Mouse (Mus musculus) liver, postnatal 0 days (tissue): Measurements from ENCODE around the gene Uqcc2. TPM values are rescaled to one million over a fixed set of nuclear protein-coding genes. Genes with fewer than 3 reads are reported as not detected.

Source experiments
- ATAC-seq: fragments of 200-750 bp; cut with Nextera tagmentation; 2 replicates; pipeline ENCODE4 v1.8.0; 2017; ENCODE audit warnings: mild to moderate bottlenecking, moderate library complexity
- DNase-seq: peaks from one replicate; pipeline ENCODE4 v3.0.0-alpha.2; 2016
- H3K27ac ChIP-seq: fragments of 300-500 bp; sonication (generic); 2 replicates; pipeline ENCODE4 v1.5.1; 2014; ENCODE audit warnings: antibody characterized with exemption, moderate library complexity, mild to moderate bottlenecking, low read depth
- H3K27me3 ChIP-seq: fragments of 300-500 bp; sonication (generic); 2 replicates; pipeline ENCODE4 v1.6.1; 2014; ENCODE audit warnings: low read length, control low read depth, mixed read lengths; ENCODE audit not compliant: insufficient read depth
- H3K36me3 ChIP-seq: fragments of 300-500 bp; sonication (generic); replicated peaks from 2 replicates; pipeline ENCODE4 v1.6.1; 2014; ENCODE audit warnings: mild to moderate bottlenecking, control low read depth, low read length, moderate library complexity, mixed read lengths; ENCODE audit not compliant: insufficient read depth
- H3K4me1 ChIP-seq: fragments of 300-500 bp; sonication (generic); 2 replicates; pipeline ENCODE4 v1.6.1; 2014; ENCODE audit warnings: antibody characterized with exemption, mild to moderate bottlenecking, control low read depth; ENCODE audit not compliant: insufficient read depth
- H3K4me2 ChIP-seq: fragments of 300-500 bp; sonication (generic); 2 replicates; pipeline ENCODE4 v1.6.1; 2014; ENCODE audit warnings: low read depth, mild to moderate bottlenecking, low read length, moderate library complexity, mixed read lengths
- H3K4me3 ChIP-seq: fragments of 300-500 bp; sonication (generic); 2 replicates; pipeline ENCODE4 v1.5.1; 2014; ENCODE audit warnings: low read depth, low read length
- H3K9ac ChIP-seq: fragments of 300-500 bp; sonication (generic); replicated peaks from 2 replicates; pipeline ENCODE4 v1.6.1; 2014; ENCODE audit warnings: mild to moderate bottlenecking, moderate library complexity
- H3K9me3 ChIP-seq: fragments of 300-500 bp; sonication (generic); 2 replicates; pipeline ENCODE4 v1.6.1; 2016; ENCODE audit warnings: mild to moderate bottlenecking, control low read depth, low read length, mixed read lengths
- CTCF ChIP-seq: sonication (generic); IDR thresholded peaks from 2 replicates; pipeline ENCODE4 v1.5.1; 2016; ENCODE audit warnings: antibody characterized with exemption, low read depth
- EP300 ChIP-seq: IDR thresholded peaks from 2 replicates; pipeline ENCODE4 v1.6.1; 2016; ENCODE audit warnings: antibody characterized with exemption, low read depth, mild to moderate bottlenecking
- WGBS: fragments of 180-500 bp; shearing (Covaris S2); extraction: QIAGEN DNeasy Blood & Tissue Kit; methylation state at CpG from one replicate; pipeline ENCODE4 v1.1.7; 2014; ENCODE audit not compliant: insufficient replicate concordance; 5-methylcytosine and 5-hydroxymethylcytosine counted together
- polyA plus RNA-seq: library from polyadenylated mRNA; unstranded; fragments of >200 nt; fragmentation: Nextera tagmentation; extraction: Ambion mirVana; gene quantifications from 2 replicates; pipeline ENCODE4 v1.2.1, GENCODE M21; 2015

Uqcc2 gene
- polyA plus RNA-seq, 1 experiment from 2014 or later: 107 TPM

DNA sequence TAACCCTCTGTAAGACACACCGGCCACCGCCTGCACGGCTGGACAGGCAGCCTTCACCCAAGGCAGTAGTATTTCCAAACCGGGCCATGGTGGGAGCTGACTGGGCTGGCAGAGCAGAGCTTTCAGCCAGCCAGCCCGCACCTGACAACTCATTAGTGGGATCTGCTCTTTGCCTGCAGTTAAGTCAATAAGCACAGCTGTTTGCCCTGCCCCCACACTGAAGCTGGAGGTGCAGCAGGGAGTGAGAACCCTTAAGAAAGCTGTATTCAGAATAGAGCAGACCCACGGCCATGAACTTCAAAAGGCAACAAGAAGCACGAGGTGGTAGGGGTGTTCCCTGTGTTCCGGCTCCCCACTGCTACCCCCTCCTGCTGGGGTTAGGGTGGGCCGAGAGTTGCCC lies 3.5 kb downstream of the Uqcc2 start:
- peak; percentile 46 for DNase-seq
- WGBS: 49% methylated on average over 9 of the region's 9 CpGs
- no peak for ATAC-seq
- Histone ChIP-seq H3K4me1 (peaks cover 13% of the 10 kb centered on the region), H3K4me2 (no peak overlapping the region), H3K9me3 (no peaks in the 10 kb centered on the region), H3K27ac (no peak overlapping the region), H3K9ac (no peak overlapping the region), H3K4me3 (no peak overlapping the region), H3K27me3 (no peaks in the 10 kb centered on the region), H3K36me3 (no peaks in the 10 kb centered on the region)
- TF ChIP-seq CTCF (no peak), EP300 (no peak)

DNA sequence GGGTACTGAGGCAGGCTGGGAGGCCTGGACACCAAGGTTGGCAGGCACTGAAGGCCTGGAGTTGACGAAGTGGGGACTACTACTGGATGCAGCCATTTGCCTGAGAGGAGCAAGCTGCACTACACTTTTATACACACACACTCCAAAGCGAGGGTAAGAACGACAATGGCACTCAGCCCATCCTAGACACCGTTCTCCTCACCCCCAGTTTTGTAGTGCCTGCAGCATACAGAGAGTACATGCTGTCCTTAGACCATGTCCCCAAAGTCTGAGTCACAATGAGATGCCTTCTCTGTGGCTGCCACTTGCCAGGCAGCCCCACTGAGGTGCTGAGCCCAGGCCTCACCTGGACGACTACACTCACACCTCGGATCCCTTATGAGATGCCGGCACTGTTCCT lies 3.9 kb downstream of the Uqcc2 start:
- Histone ChIP-seq H3K4me2 (no peak overlapping the region), H3K27ac (no peak overlapping the region), H3K36me3 (no peaks in the 10 kb centered on the region), H3K9ac (no peak overlapping the region), H3K27me3 (no peaks in the 10 kb centered on the region), H3K9me3 (no peaks in the 10 kb centered on the region), H3K4me3 (no peak overlapping the region), H3K4me1 (peaks cover 13% of the 10 kb centered on the region)
- DNase-seq (no peak), ATAC-seq (no peak)
- TF ChIP-seq EP300 (no peak), CTCF (no peak)
- 76% methylated on average over 7 of the region's 7 CpGs for whole genome bisulfite sequencing

DNA sequence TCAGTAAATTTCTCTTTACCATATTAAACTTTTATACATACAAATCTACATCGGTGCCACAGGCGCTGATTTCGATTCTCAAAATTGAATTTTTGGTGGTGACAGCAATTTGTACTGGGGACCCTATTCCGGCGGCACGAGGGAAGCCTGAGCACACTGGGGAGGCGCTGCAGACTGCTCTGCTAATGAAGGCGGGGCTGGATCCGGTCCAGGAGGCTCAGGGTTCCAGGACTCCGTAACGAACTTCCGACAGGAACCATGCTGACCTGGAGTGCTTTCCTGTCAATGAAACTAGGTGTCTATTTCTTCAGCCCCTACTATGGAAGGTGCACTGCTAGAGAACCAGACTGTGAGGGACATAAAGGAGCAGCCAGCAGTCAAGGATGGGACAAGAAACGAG lies 4.4 kb downstream of the Uqcc2 start:
- Histone ChIP-seq H3K27me3 (no peaks in the 10 kb centered on the region), H3K9me3 (no peaks in the 10 kb centered on the region), H3K27ac (no peak overlapping the region), H3K9ac (no peak overlapping the region), H3K4me1 (peaks cover 13% of the 10 kb centered on the region), H3K4me2 (no peak overlapping the region), H3K36me3 (no peaks in the 10 kb centered on the region), H3K4me3 (no peak overlapping the region)
- no peak for DNase-seq
- TF ChIP-seq EP300: no peak
- no peak for ATAC-seq
- WGBS: 87% methylated on average over 13 of the region's 13 CpGs

DNA sequence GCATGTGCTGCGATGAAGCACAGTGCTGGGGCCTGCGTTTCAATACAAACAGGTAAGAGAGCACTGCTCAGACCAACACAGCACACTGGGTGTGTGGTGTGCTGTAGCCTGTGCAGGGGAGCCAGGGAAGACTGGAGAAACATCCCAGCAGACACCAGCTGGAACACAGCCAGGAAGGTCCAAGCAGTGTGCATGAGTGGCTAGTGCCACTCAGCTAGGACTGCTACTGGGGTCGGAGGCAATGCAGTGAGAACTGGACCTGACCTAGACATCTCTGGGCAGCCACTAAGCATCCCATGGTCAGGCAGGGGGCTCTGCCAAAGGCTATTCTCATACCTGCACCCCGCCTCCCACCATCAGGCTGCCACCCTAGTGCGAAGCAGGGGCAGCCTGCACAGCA lies 5.5 kb downstream of the Uqcc2 start:
- DNase-seq: no peak
- H3K4me2 ChIP-seq: no peak overlapping the region
- peaks cover 3% of the 10 kb centered on the region; the same call in 1 of the 2 replicates for H3K36me3 ChIP-seq
- no peaks in the 10 kb centered on the region for H3K27me3 ChIP-seq
- no peak overlapping the region for H3K9ac ChIP-seq
- ATAC-seq: no peak
- whole genome bisulfite sequencing: 92% methylated on average over 5 of the region's 5 CpGs
- TF ChIP-seq EP300 (no peak), CTCF (no peak)
- H3K4me3 ChIP-seq: no peak overlapping the region
- H3K27ac ChIP-seq: no peak overlapping the region
- peaks cover 17% of the 10 kb centered on the region for H3K4me1 ChIP-seq
- no peaks in the 10 kb centered on the region for H3K9me3 ChIP-seq

DNA sequence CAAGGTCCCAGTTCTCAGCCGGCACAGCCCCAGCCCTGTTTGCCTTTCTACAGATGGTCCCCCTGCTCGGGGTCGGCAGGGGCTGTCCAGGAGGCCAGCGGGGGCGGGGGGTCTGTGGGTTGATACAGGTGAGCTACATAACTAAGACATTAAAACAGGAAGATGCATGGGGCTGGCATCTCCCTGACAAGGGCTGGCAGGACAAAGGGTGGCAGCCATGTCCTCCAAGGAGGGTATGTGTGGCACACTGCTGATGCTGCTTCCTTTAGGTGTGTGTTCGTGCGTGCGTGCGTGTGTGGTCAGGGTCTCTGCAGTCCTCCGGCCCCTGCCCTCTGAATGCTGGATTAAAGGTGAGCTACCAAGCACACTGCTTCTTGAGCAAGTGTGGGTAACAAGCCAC lies 6.7 kb downstream of the Uqcc2 start:
- DNase-seq (no peak), ATAC-seq (no peak)
- H3K4me3 ChIP-seq: no peak overlapping the region
- no peak overlapping the region for H3K27ac ChIP-seq
- no peaks in the 10 kb centered on the region for H3K27me3 ChIP-seq
- WGBS: 79% methylated on average over 10 of the region's 10 CpGs
- no peak for TF ChIP-seq EP300
- TF ChIP-seq CTCF: no peak
- peaks cover 7% of the 10 kb centered on the region; the same call in 1 of the 2 replicates for H3K36me3 ChIP-seq
- no peaks in the 10 kb centered on the region for H3K9me3 ChIP-seq
- no peak overlapping the region for H3K4me2 ChIP-seq
- H3K4me1 ChIP-seq: peaks cover 13% of the 10 kb centered on the region; the same call in 1 of the 2 replicates
- H3K9ac ChIP-seq: no peak overlapping the region

DNA sequence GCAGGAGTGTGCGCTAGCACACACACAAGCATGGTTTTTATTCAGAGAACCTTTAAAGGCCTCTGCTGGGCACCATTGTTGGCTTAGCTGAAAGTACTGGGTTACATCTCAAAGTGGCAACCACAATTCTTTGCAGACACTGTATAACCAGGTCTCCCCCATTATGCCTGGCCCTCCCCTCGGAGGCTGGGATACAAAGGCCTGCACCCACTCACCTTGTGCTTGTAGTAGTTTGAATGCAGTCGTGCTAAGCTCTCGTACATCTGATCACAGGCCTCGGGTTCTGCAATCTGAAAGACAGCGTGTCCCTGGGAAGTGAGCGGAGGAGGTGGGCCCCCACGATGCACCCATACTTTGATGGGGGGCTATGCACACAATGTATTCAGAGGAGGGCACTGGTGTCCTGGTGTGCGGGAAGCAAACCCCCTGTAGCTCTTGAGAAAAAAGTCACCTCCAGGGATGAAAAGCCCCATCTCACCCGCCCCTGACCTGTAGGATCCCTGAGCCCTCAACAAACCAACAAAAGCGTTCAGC lies 8.0 kb downstream of the Uqcc2 start:
- DNase-seq: no peak
- ATAC-seq: no peak
- Histone ChIP-seq H3K9me3 (no peaks in the 10 kb centered on the region), H3K27me3 (no peaks in the 10 kb centered on the region), H3K4me3 (no peak overlapping the region), H3K27ac (no peak overlapping the region), H3K36me3 (peaks cover 7% of the 10 kb centered on the region; the same call in 1 of the 2 replicates), H3K9ac (no peak overlapping the region), H3K4me1 (peaks cover 13% of the 10 kb centered on the region; the same call in 1 of the 2 replicates), H3K4me2 (no peak overlapping the region)
- TF ChIP-seq CTCF (no peak), EP300 (no peak)
- 82% methylated on average over 11 of the region's 11 CpGs for WGBS

DNA sequence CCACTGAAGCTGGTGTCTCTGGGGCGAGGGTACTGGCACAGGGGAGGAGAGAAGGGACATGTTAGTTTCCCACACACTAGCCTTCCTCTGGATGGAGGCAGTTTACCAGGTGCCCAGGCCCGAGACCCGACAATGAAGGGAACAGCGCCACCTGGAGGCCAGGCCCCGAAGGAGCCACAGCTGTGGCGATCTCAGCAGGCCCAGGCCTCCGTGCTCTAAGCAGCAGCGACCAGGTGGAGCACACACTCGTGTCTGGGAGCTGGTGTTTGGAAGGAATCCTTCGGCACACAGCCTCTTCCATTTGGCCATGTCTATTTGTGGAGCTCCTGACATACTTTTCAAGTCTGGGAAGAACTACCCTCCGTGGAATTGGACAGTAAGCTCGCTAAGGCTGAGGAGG lies 8.5 kb downstream of the Uqcc2 start:
- H3K4me1 ChIP-seq: 0 out of 2 replicates have a peak, but pooled peaks cover 8% of the 10 kb centered on the region
- no peaks in the 10 kb centered on the region for H3K9me3 ChIP-seq
- H3K4me2 ChIP-seq: no peak overlapping the region
- 34% methylated on average over 12 of the region's 12 CpGs for WGBS
- H3K36me3 ChIP-seq: peaks cover 7% of the 10 kb centered on the region; the same call in 1 of the 2 replicates
- peak; percentile 51; the same call in 1 of the 2 replicates for ATAC-seq
- no peak overlapping the region for H3K9ac ChIP-seq
- peak; percentile 86 for DNase-seq
- H3K27me3 ChIP-seq: no peaks in the 10 kb centered on the region
- TF ChIP-seq CTCF (peak; percentile 95), EP300 (no peak)
- H3K4me3 ChIP-seq: no peak overlapping the region
- H3K27ac ChIP-seq: no peak overlapping the region
